Comparison of ENCODE assay signal across 19 mouse cellular contexts in genomic region chr2:103117212-103117611, GRCm38 (mm10). TPM values are rescaled to one million over a fixed set of nuclear protein-coding genes. Genes with fewer than 3 reads are reported as not detected.
DNase-seq lines count a peak whose midpoint lies in the region; ATAC-seq and TF ChIP-seq lines count a peak whose summit lies in the region.
"Had no signal": no experiment of that assay in that cellular context is flagged by ENCODE, and none has a peak within 500 bp of the region (broad histone marks: within the 10 kb centered on the region; RNA-seq: fewer than 3 reads in every experiment).

No protein-coding gene starts in this region.

- TF ChIP-seq POLR2A in myocyte (IDR thresholded peaks at IDR 0.05; ENCODE audit: insufficient read length, low read depth) = no peak

- no peaks in the 10 kb centered on the region for H3K9me3 ChIP-seq in intestine, postnatal 0 days (ENCODE audit: control insufficient read depth)
- H3K9me3 ChIP-seq in intestine, embryonic 16.5 days (ENCODE audit: control insufficient read depth, low read length) = no peaks in the 10 kb centered on the region
- H3K9me3 ChIP-seq in forebrain, embryonic 11.5 days (ENCODE audit: control insufficient read depth, low read length) = no peaks in the 10 kb centered on the region
- no peaks in the 10 kb centered on the region for H3K9me3 ChIP-seq in forebrain, embryonic 10.5 days
- H3K9me3 ChIP-seq: forebrain, embryonic 13.5 days; heart, embryonic 12.5 days; hindbrain, embryonic 10.5 days; hindbrain, embryonic 15.5 days had no signal

- H3K27me3 ChIP-seq in intestine, postnatal 0 days (replicated peaks; ENCODE audit: control insufficient read depth, insufficient read depth, low read length) = no peaks in the 10 kb centered on the region
- H3K27me3 ChIP-seq in intestine, embryonic 16.5 days (replicated peaks; ENCODE audit: control insufficient read depth, insufficient read depth, low read length) = no peaks in the 10 kb centered on the region
- peaks cover 21% of the 10 kb centered on the region for H3K27me3 ChIP-seq in myocyte (ENCODE audit: control insufficient read depth, insufficient read depth, insufficient read length)
- no peaks in the 10 kb centered on the region for H3K27me3 ChIP-seq in forebrain, embryonic 11.5 days (ENCODE audit: control insufficient read depth, insufficient read depth, low read length)
- H3K27me3 ChIP-seq in forebrain, embryonic 10.5 days (ENCODE audit: poor library complexity, severe bottlenecking) = no peaks in the 10 kb centered on the region
- H3K27me3 ChIP-seq: forebrain, embryonic 13.5 days; heart, embryonic 12.5 days; hindbrain, embryonic 15.5 days had no signal

- 32% methylated on average over 5 of the region's 5 CpGs for WGBS in intestine, postnatal 0 days
- 75% methylated on average over 5 of the region's 5 CpGs for WGBS in intestine, embryonic 16.5 days
- 77% methylated on average over 5 of the region's 5 CpGs for WGBS in forebrain, embryonic 11.5 days
- 87% methylated on average over 5 of the region's 5 CpGs for WGBS in forebrain, embryonic 10.5 days

- H3K27ac ChIP-seq in intestine, postnatal 0 days (ENCODE audit: low read depth, low read length) = no peak overlapping the region
- no peak overlapping the region for H3K27ac ChIP-seq in intestine, embryonic 16.5 days (ENCODE audit: low read length)
- no peak overlapping the region for H3K27ac ChIP-seq in forebrain, embryonic 11.5 days (ENCODE audit: low read depth, low read length)
- H3K27ac ChIP-seq in forebrain, embryonic 10.5 days = no peak overlapping the region
- H3K27ac ChIP-seq: forebrain, embryonic 13.5 days; hindbrain, embryonic 10.5 days; hindbrain, embryonic 15.5 days had no signal

- no peaks in the 10 kb centered on the region for H3K36me3 ChIP-seq in intestine, postnatal 0 days (ENCODE audit: control insufficient read depth, insufficient read depth)
- no peaks in the 10 kb centered on the region for H3K36me3 ChIP-seq in intestine, embryonic 16.5 days (ENCODE audit: control insufficient read depth, insufficient read depth, low read length)
- H3K36me3 ChIP-seq in myocyte (ENCODE audit: control insufficient read depth, insufficient read depth) = no peaks in the 10 kb centered on the region
- no peaks in the 10 kb centered on the region for H3K36me3 ChIP-seq in forebrain, embryonic 11.5 days (ENCODE audit: control insufficient read depth, insufficient read depth, low read length)
- H3K36me3 ChIP-seq in forebrain, embryonic 10.5 days (replicated peaks) = no peaks in the 10 kb centered on the region
- H3K36me3 ChIP-seq: heart, embryonic 12.5 days; hindbrain, embryonic 10.5 days; hindbrain, embryonic 15.5 days had no signal

- no peaks in the 10 kb centered on the region for H3K79me2 ChIP-seq in myocyte (ENCODE audit: control insufficient read depth, insufficient read depth)

- DNase-seq in 3T3-L1 (ENCODE audit: low read depth, low spot score) (peak; percentile 48), NIH3T3 (ENCODE audit: low read depth) (peak; percentile 66)
- DNase-seq in forebrain, embryonic 11.5 days (ENCODE audit: low spot score) = no peak
- no peak for DNase-seq in forebrain, embryonic 10.5 days (ENCODE audit: extremely low spot score, low spot score)
- DNase-seq: adrenal gland, adult 8-10 months; adrenal gland, postnatal 36 days; cerebellum, adult 11-12 months; cerebellum, adult 9-10 months; cerebellum, postnatal 36 days; forebrain, postnatal 0 days; gastrocnemius, postnatal 14 days; kidney, adult 11 months had no signal

- no peak for ATAC-seq in intestine, postnatal 0 days
- no peak for ATAC-seq in intestine, embryonic 16.5 days
- no peak for ATAC-seq in forebrain, embryonic 11.5 days (replicated peaks; ENCODE audit: low FRiP score)
- ATAC-seq: forebrain, embryonic 13.5 days; forebrain, postnatal 0 days had no signal

- H3K4me2 ChIP-seq in intestine, postnatal 0 days (replicated peaks; ENCODE audit: low read depth) = peak overlapping the region; percentile 33; the same call in 1 of the 2 replicates
- H3K4me2 ChIP-seq in intestine, embryonic 16.5 days (ENCODE audit: low read depth, low read length) = no peak overlapping the region
- H3K4me2 ChIP-seq in myocyte (ENCODE audit: low read depth) = peak overlapping the region; percentile 8
- no peak overlapping the region for H3K4me2 ChIP-seq in forebrain, embryonic 11.5 days (ENCODE audit: low read depth, low read length, severe bottlenecking)
- H3K4me2 ChIP-seq: forebrain, embryonic 13.5 days; heart, embryonic 12.5 days; hindbrain, embryonic 15.5 days had no signal

- no peak overlapping the region for H3K9ac ChIP-seq in intestine, postnatal 0 days (ENCODE audit: low read depth, low read length)
- no peak overlapping the region for H3K9ac ChIP-seq in intestine, embryonic 16.5 days (ENCODE audit: low read depth, low read length)
- H3K9ac ChIP-seq in forebrain, embryonic 11.5 days (ENCODE audit: low read length) = no peak overlapping the region
- H3K9ac ChIP-seq: forebrain, embryonic 13.5 days; forebrain, postnatal 0 days; heart, embryonic 12.5 days; hindbrain, embryonic 15.5 days had no signal

- peaks cover 8% of the 10 kb centered on the region; the same call in 1 of the 2 replicates for H3K4me1 ChIP-seq in intestine, postnatal 0 days (replicated peaks; ENCODE audit: control insufficient read depth, insufficient read depth, low read length)
- H3K4me1 ChIP-seq in intestine, embryonic 16.5 days (ENCODE audit: control insufficient read depth, insufficient read depth, low read length) = peaks cover 3% of the 10 kb centered on the region; the same call in 1 of the 2 replicates
- H3K4me1 ChIP-seq in forebrain, embryonic 11.5 days (replicated peaks; ENCODE audit: control insufficient read depth, insufficient read depth, low read length) = no peaks in the 10 kb centered on the region
- peaks cover 5% of the 10 kb centered on the region; the same call in 1 of the 2 replicates for H3K4me1 ChIP-seq in forebrain, embryonic 10.5 days
- H3K4me1 ChIP-seq: hindbrain, embryonic 10.5 days had no signal

- H3K4me3 ChIP-seq in intestine, postnatal 0 days (ENCODE audit: low read depth, low read length) = no peak overlapping the region
- no peak overlapping the region for H3K4me3 ChIP-seq in intestine, embryonic 16.5 days (ENCODE audit: low read length)
- H3K4me3 ChIP-seq in myocyte = no peak overlapping the region
- no peak overlapping the region for H3K4me3 ChIP-seq in forebrain, embryonic 11.5 days (ENCODE audit: low read depth, low read length)
- no peak overlapping the region for H3K4me3 ChIP-seq in forebrain, embryonic 10.5 days
- H3K4me3 ChIP-seq: forebrain, embryonic 13.5 days; heart, embryonic 12.5 days; hindbrain, embryonic 10.5 days; hindbrain, embryonic 15.5 days had no signal

- no peak overlapping the region for H3ac ChIP-seq in myocyte (ENCODE audit: control insufficient read depth, insufficient read length)

- no peak for TF ChIP-seq CTCF in intestine, postnatal 0 days (IDR thresholded peaks at IDR 0.05; ENCODE audit: low read depth)

TF ChIP-seq in myocyte, 11 proteins besides CTCF, POLR2A, EP300 and RAD21:
- no peak for TF ChIP-seq TCF3 (IDR thresholded peaks at IDR 0.05; ENCODE audit: insufficient read length, low read depth)
- TF ChIP-seq MYOG (IDR thresholded peaks at IDR 0.05; ENCODE audit: control insufficient read depth in 1 of 3, insufficient read depth in 1 of 3, insufficient read length in 2 of 3, low read depth in 2 of 3) = no peak
- TF ChIP-seq MAX (IDR thresholded peaks at IDR 0.05; ENCODE audit: low read depth) = no peak
- no peak for TF ChIP-seq CEBPB (IDR thresholded peaks at IDR 0.05; ENCODE audit: insufficient read depth, poor library complexity, severe bottlenecking)
- TF ChIP-seq POLR2AphosphoS2 (IDR thresholded peaks at IDR 0.05; ENCODE audit: insufficient read length, low read depth) = no peak
- no peak for TF ChIP-seq REST (IDR thresholded peaks at IDR 0.05; ENCODE audit: insufficient read depth, insufficient read length)
- TF ChIP-seq MYOD1 (IDR thresholded peaks at IDR 0.05; ENCODE audit: control insufficient read depth in 1 of 3, insufficient read length in 2 of 3, low read depth in 2 of 3) = no peak
- no peak for TF ChIP-seq E2F4 (IDR thresholded peaks at IDR 0.05; ENCODE audit: insufficient read depth)

RNA-seq across cellular contexts. Expression of gene Apip, which starts 43.7 kb away (rescaled TPM):
- polyA plus RNA-seq in intestine, postnatal 0 days (2015; fragmentation: Nextera tagmentation; extraction: Ambion mirVana) = 28.8 and 29.1 TPM in 2 replicates
- polyA plus RNA-seq in intestine, embryonic 16.5 days (2015; fragmentation: Nextera tagmentation; extraction: Ambion mirVana) = 50.0 and 51.0 TPM in 2 replicates
- polyA plus RNA-seq in myocyte (2012; fragmentation: generic; extraction: Trizol) = 46.4 TPM
- polyA plus RNA-seq in forebrain, embryonic 11.5 days (2014; fragmentation: Nextera tagmentation; extraction: Ambion mirVana) = 55.7 and 58.7 TPM in 2 replicates
- polyA plus RNA-seq in forebrain, embryonic 10.5 days (2016; fragmentation: Nextera tagmentation; extraction: Ambion mirVana) = 57.7 and 61.9 TPM in 2 replicates

RNA-seq across cellular contexts. Expression of gene Pdhx, which starts 43.9 kb away (rescaled TPM):
- polyA plus RNA-seq in intestine, postnatal 0 days (2015; fragmentation: Nextera tagmentation; extraction: Ambion mirVana) = 22.4 and 23.5 TPM in 2 replicates
- 34.6 and 37.7 TPM in 2 replicates for polyA plus RNA-seq in intestine, embryonic 16.5 days (2015; fragmentation: Nextera tagmentation; extraction: Ambion mirVana)
- 37.4 TPM for polyA plus RNA-seq in myocyte (2012; fragmentation: generic; extraction: Trizol)
- polyA plus RNA-seq in forebrain, embryonic 11.5 days (2014; fragmentation: Nextera tagmentation; extraction: Ambion mirVana) = 45.3 and 48.0 TPM in 2 replicates
- 40.8 and 41.5 TPM in 2 replicates for polyA plus RNA-seq in forebrain, embryonic 10.5 days (2016; fragmentation: Nextera tagmentation; extraction: Ambion mirVana)

Comparison
In these comparisons a context has a peak if more than half of its experiments do, and no peak if none do; other contexts are left out.
1. H3K4me2 ChIP-seq: peak in intestine, postnatal 0 days (single experiment) and myocyte (single experiment); none in intestine, embryonic 16.5 days (single experiment) and forebrain, embryonic 11.5 days (single experiment).
2. DNase-seq: peak in 3T3-L1 (single experiment) and NIH3T3 (single experiment); none in forebrain, embryonic 11.5 days (single experiment) and forebrain, embryonic 10.5 days (single experiment).